Mouse (Mus musculus): ENCODE results near the gene Sema3f. TPM values are rescaled to one million over a fixed set of nuclear protein-coding genes. Genes with fewer than 3 reads are reported as not detected.

Gene Sema3f
- polyA plus RNA-seq, 1 experiment = 29.1 TPM

DNA sequence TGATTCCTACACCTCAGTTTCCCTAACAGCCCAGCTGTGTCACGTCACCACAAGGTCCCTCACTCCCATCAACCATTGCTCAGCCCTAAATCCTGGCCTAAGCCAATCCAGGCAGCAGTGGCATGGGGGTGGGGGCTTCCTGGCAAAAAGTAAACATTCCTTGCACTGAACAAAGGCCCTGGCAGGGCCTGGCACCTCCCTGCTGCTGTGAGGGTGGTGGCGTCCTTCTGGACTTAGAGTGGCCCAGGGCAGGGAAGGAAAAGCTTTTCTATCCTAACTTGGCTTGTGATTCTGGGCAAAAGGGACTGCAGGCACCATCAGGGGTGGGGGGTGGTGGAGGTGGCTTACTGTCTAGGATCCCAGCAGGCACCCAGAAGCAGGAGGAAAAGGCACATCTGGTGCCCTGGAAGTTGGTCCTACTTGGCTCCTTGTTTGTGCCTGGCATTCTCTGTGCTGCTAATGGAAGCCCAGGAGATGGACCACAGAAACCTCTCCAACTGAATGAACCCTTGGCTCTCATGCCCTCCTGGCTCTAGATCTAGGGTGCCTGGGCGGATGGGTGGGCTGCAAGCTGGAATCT, 7.6 kb downstream of the Sema3f start:
- H3K27ac ChIP-seq (ENCODE audit: insufficient read depth, low read length) = no peak overlapping the region
- TF ChIP-seq POLR2A (IDR thresholded peaks at IDR 0.05; ENCODE audit: extremely low read depth, insufficient read depth, low read length) = no peak
- no peak for TF ChIP-seq CTCF (IDR thresholded peaks at IDR 0.05; ENCODE audit: extremely low read depth, insufficient read depth, low read length)
- H3K4me1 ChIP-seq (ENCODE audit: control insufficient read depth, insufficient read depth, low read length) = peaks cover 3% of the 10 kb centered on the region; the same call in 1 of the 2 replicates
- no peak overlapping the region for H3K4me3 ChIP-seq (ENCODE audit: insufficient read depth, low read length)

DNA sequence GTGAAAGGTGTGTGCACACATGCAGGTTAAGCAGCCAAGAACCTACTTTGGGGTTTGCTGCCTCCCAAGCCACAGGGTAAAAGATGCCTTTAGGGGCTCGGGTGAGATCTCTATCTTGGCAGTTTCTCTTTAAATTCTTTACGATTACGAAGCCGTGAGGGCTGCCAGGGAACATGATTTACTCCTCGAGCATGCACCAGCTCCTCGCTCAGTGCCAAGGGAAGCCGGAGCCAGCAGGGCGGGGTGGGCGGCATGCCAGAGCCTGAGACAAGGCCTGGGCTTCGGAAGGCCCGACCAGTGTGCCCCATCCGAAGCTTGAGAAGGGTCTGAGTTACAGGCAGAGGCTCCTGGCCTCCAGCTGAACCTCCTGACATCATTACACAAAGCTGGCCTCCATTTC, 8.7 kb downstream of the Sema3f start:
- Histone ChIP-seq H3K27ac (ENCODE audit: insufficient read depth, low read length) (no peak overlapping the region), H3K4me3 (ENCODE audit: insufficient read depth, low read length) (no peak overlapping the region), H3K4me1 (ENCODE audit: control insufficient read depth, insufficient read depth, low read length) (peaks cover 3% of the 10 kb centered on the region; the same call in 1 of the 2 replicates)
- no peak for TF ChIP-seq POLR2A (IDR thresholded peaks at IDR 0.05; ENCODE audit: extremely low read depth, insufficient read depth, low read length)
- no peak for TF ChIP-seq CTCF (IDR thresholded peaks at IDR 0.05; ENCODE audit: extremely low read depth, insufficient read depth, low read length)

DNA sequence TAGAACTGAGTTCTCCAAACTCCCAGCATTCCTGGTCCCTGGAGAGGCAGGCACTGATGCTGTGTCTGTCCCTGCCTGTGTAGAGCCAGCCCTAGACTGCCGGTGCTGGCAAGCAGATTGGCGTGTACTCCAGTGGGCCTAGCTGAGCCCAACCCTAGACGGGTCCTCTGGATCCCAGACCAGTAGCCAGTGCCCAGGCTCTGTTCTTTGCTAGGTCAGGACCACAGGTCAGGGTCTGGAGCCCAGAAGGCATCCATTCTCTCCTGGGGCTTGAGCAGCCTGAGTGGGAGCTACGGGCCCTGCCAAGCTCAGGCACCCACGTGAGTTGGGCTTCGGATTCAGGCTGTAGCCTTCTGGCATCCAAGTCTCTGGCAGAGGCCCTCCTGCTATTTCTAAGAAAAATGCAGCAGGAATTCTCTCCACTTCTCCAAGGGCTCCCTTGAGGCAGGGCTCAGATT, 10.1 kb downstream of the Sema3f start:
- Histone ChIP-seq H3K4me3 (ENCODE audit: insufficient read depth, low read length) (no peak overlapping the region), H3K4me1 (ENCODE audit: control insufficient read depth, insufficient read depth, low read length) (peaks cover 3% of the 10 kb centered on the region; the same call in 1 of the 2 replicates), H3K27ac (ENCODE audit: insufficient read depth, low read length) (peak overlapping the region; percentile 65; the same call in 1 of the 2 replicates)
- TF ChIP-seq CTCF (IDR thresholded peaks at IDR 0.05; ENCODE audit: extremely low read depth, insufficient read depth, low read length) (no peak), POLR2A (IDR thresholded peaks at IDR 0.05; ENCODE audit: extremely low read depth, insufficient read depth, low read length) (no peak)

DNA sequence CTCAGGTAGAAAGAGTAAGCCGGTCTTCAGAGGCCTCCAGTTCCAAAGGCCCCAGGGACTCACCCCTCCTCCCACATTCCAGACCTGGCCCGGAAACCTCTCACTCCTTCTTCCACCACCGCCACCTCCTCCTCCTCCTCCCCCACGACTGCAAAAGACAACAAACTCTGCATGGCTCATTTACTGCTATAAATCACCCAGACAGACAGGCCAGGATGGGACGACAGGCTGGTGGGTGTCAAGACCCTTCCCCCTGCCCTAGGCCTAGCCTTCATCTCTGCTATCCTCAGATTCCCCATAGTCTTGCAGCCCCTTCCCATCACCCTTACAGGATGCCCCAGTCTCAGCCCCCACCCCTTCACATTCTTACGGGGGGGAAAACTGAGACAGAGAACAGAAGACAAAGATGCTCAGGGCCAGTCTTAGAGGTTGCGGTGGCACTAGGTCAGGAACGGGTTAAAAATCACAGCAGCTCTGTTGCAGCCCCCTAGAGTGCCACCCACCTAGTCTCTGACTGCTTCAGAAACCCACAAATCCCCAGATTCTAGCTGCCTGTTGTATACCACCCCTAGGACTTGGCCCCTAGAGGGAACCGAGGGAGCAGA, 10.8 kb downstream of the Sema3f start:
- Histone ChIP-seq H3K4me3 (ENCODE audit: insufficient read depth, low read length) (no peak overlapping the region), H3K27ac (ENCODE audit: insufficient read depth, low read length) (no peak overlapping the region), H3K4me1 (ENCODE audit: control insufficient read depth, insufficient read depth, low read length) (peaks cover 3% of the 10 kb centered on the region; the same call in 1 of the 2 replicates)
- TF ChIP-seq POLR2A (IDR thresholded peaks at IDR 0.05; ENCODE audit: extremely low read depth, insufficient read depth, low read length) = no peak
- TF ChIP-seq CTCF (IDR thresholded peaks at IDR 0.05; ENCODE audit: extremely low read depth, insufficient read depth, low read length) = no peak

DNA sequence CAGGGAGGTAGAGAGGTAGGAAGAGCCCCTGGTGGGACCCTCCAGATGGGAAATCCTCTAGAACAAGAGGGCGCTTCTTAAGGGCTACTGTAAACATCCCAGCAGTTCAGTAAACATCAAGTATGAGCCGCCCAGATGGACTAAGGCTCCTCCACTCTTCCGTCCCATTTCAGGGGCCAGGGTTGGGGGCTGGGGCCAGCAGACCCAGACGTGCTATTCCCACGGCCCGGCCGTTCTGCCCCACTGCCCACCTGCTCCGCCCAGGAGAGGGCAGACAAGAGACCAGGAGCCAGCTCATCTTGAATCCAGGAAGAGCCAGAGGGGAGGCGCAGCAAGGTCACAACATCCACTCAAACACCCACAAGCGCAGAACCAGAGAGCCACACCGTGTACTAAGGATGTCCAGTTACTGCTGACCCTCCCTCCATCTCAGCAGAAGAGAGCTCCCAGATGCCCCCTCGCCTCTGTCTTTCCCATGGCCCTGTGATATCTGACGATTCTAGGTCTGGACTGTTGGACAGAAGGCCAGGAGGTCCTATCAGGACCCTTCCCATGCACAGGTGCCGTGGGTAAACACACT, 11.6 kb downstream of the Sema3f start:
- Histone ChIP-seq H3K4me1 (ENCODE audit: control insufficient read depth, insufficient read depth, low read length) (peaks cover 3% of the 10 kb centered on the region; the same call in 1 of the 2 replicates), H3K27ac (ENCODE audit: insufficient read depth, low read length) (no peak overlapping the region), H3K4me3 (ENCODE audit: insufficient read depth, low read length) (no peak overlapping the region)
- TF ChIP-seq CTCF (IDR thresholded peaks at IDR 0.05; ENCODE audit: extremely low read depth, insufficient read depth, low read length) (no peak), POLR2A (IDR thresholded peaks at IDR 0.05; ENCODE audit: extremely low read depth, insufficient read depth, low read length) (no peak)

DNA sequence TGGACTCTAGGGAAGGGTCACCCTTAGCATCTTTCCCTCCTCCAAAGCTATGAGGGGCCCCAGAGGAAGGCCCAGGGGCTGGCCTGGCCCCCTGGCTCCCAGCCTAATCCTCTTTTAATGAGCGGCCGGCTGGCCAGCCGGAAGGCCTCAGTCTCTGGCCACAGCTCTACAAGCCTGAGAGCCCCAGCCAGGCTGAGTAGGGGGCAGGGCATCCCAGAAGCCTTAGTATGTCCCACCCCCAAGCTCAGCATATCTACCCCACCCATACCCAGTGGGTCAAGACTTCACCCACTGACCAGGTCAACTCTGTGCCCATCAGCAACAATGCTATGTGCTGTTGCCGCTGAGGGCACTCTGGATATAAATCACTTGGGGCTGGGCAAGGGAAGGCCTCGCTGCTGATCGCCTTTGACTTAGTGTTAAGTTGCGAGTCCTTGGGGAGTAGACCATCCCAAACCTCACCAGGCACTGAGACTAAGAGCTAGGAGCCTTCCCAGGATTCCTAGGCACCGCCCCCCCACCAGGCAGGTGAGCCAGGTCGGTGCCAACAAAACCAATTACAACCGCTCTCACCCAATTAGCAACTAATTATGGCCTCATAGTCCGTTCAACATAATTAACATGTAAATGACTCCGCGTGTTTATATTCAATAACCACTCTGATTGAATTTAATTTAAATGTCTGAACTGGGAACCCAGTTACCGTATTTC, 12.3 kb downstream of the Sema3f start:
- Histone ChIP-seq H3K27ac (ENCODE audit: insufficient read depth, low read length) (no peak overlapping the region), H3K4me1 (ENCODE audit: control insufficient read depth, insufficient read depth, low read length) (peaks cover 3% of the 10 kb centered on the region; the same call in 1 of the 2 replicates), H3K4me3 (ENCODE audit: insufficient read depth, low read length) (no peak overlapping the region)
- no peak for TF ChIP-seq POLR2A (IDR thresholded peaks at IDR 0.05; ENCODE audit: extremely low read depth, insufficient read depth, low read length)
- TF ChIP-seq CTCF (IDR thresholded peaks at IDR 0.05; ENCODE audit: extremely low read depth, insufficient read depth, low read length) = no peak

DNA sequence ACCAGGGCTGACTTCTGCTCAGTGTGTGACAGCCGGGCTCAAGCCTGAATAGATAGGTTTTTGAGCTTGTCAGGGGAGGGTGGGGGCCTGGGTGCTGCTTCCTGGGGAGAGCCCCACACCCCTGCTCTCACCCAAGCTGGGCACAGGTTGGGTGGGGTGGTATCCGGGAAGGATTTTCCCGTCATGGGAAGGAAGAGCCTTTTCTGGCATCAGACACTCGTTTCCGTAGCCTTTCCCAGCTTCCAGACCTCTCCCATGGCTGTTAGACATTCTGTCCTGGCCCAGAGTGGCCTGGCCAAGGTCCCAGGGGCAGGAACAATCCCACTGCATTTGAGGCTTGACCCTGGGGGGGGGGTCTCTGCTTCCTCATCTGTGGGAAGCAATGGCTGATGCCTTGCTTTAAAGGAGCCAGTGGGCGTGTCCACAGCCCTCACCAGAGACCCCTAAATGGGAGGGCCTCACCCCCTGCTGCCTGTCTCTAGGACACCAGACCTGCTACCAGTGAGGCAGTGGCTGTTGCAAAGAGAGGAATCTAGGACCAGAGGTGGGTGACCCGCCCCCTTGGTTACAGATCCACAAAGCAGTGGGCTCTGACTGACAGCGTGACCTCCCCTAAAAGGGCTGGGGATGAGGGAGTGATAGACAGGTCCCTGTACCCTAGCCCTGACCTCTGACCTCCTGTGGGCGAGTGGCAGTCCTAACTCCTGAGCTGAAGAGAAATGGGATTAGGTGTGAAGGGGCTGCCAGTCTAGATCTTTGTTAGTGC, 13.2 kb downstream of the Sema3f start:
- H3K27ac ChIP-seq (ENCODE audit: insufficient read depth, low read length) = no peak overlapping the region
- TF ChIP-seq POLR2A (IDR thresholded peaks at IDR 0.05; ENCODE audit: extremely low read depth, insufficient read depth, low read length) = no peak
- TF ChIP-seq CTCF (IDR thresholded peaks at IDR 0.05; ENCODE audit: extremely low read depth, insufficient read depth, low read length) = no peak
- no peak overlapping the region for H3K4me3 ChIP-seq (ENCODE audit: insufficient read depth, low read length)
- peaks cover 3% of the 10 kb centered on the region; the same call in 1 of the 2 replicates for H3K4me1 ChIP-seq (ENCODE audit: control insufficient read depth, insufficient read depth, low read length)

DNA sequence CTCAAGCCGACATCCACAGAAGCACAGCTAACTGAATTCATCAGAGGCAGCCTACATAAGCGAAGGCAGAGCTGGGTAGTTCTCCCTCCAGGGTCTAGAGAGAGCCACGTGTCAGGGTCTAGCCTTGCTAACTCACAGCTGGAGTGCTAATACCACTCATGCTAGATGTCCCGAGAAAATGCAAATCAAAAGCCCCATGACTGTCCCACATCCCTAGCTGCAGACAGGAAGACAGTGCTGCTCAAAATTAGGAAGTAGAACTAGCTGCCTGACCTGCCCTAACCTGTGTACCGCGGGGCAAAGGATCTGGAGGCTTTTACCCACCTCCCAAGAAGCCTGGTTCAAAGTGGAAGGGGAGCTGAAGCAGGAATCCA, 14.2 kb downstream of the Sema3f start:
- TF ChIP-seq CTCF (IDR thresholded peaks at IDR 0.05; ENCODE audit: extremely low read depth, insufficient read depth, low read length) (no peak), POLR2A (IDR thresholded peaks at IDR 0.05; ENCODE audit: extremely low read depth, insufficient read depth, low read length) (no peak)
- Histone ChIP-seq H3K4me3 (ENCODE audit: insufficient read depth, low read length) (no peak overlapping the region), H3K27ac (ENCODE audit: insufficient read depth, low read length) (no peak overlapping the region), H3K4me1 (ENCODE audit: control insufficient read depth, insufficient read depth, low read length) (no peaks in the 10 kb centered on the region)

All from cortical plate, adult 2 months (tissue).